Mouse (Mus musculus): ENCODE measurements around the gene Catsperd. TPM values are rescaled to one million over a fixed set of nuclear protein-coding genes. Genes with fewer than 3 reads are reported as not detected.
"Not testable (repeated sequence)": the region's sequence is repeated elsewhere in the genome, so short reads cannot be mapped to it uniquely, and the experiment has no call there.

Catsperd gene
- polyA plus RNA-seq, 1 experiment, result not detected

DNA sequence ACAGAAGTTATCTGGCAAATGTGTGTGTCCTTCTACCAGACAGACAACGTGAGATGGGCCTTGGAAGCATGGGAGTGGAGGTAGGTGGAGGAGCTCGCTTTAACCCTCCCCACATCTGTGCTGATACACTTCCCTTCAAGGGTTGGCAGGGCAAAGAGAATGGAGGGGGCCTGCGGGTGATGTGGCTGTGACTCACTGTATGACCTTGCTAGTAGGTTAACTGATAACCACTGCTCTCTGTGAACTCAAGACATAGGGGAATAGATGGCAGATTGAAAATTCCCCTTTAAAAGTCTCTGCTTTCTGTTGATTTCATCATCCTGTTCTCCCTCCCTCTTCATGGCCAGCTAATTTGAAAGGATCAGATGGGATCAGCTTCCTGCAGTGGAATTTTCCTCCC lies 2.4 kb upstream of the Catsperd start:
- Histone ChIP-seq H3K4me3 (ENCODE audit: insufficient read depth, low read length) (peak overlapping the region; percentile 97; the same call in 1 of the 2 replicates), H3K27ac (ENCODE audit: insufficient read depth, low read depth, low read length) (no peak overlapping the region)
- TF ChIP-seq POLR2A (IDR thresholded peaks at IDR 0.05; ENCODE audit: borderline replicate concordance, low read depth, low read length) (no peak), CTCF (IDR thresholded peaks at IDR 0.05; ENCODE audit: low read depth, low read length) (no peak)

DNA sequence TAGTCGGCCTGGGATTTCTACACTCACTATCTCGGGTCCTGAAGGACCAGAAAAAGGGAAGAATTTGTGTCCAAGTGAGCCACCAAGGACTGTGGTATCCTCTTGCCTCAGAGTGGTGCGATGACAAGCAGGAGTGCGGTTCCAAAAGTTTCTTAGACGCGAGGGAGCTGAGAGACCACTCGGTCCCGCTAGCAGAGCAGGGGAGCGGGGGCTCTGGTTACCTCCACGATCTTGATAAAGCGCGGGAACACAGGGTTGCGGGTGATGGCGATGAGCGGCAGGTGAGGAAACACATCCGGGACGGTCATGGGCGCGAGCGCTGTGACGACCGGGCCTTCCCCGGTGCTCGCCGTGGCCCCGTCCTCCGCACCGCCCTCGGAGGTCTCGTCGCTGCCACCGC lies 1.7 kb upstream of the Catsperd start:
- Histone ChIP-seq H3K4me1 (ENCODE audit: control insufficient read depth, insufficient read depth, low read length) (peaks cover 14% of the 10 kb centered on the region), H3K27ac (ENCODE audit: insufficient read depth, low read depth, low read length) (peak overlapping the region; percentile 35; the same call in 1 of the 2 replicates), H3K4me3 (ENCODE audit: insufficient read depth, low read length) (peak overlapping the region; percentile 97)
- no peak for TF ChIP-seq POLR2A (IDR thresholded peaks at IDR 0.05; ENCODE audit: borderline replicate concordance, low read depth, low read length)
- no peak for TF ChIP-seq CTCF (IDR thresholded peaks at IDR 0.05; ENCODE audit: low read depth, low read length)

More for the DNA sequence above, 2.4 kb upstream of the Catsperd start:
- peaks cover 14% of the 10 kb centered on the region for H3K4me1 ChIP-seq (ENCODE audit: control insufficient read depth, insufficient read depth, low read length)

DNA sequence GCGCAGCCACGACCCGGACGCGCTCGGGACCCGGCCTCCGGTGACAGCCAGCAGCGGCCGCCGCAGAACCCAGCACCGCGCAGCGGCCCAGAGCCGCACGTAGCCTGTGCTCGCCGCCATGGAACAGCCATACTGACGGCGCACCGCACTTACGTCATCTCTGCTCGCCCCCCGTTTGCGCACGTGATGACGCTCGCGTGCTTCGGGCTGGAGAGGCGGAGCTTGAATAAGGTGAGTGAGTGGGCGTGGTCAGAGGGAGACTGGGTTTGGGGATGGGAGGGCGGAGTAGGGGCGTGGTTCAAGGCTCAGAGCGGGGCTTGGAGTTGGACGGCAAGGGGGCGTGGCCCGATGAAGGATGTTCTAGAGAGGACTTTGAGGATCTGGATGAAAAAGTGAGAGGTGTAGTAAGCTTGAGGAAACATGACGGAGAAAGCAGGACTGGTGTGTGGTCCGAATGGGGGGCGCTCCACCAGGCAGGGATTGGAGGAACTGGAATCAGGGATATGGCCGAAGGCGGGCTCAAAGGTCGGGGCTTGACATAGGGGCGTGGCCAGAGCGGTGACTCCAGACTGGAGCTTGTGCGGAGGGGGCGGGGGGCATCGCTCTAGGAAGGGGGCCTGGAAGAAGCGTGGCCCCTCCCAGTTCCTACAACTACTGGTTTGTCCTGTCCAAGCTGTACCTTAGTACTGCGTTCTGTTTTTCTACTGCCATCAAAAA lies 1.0 kb upstream of the Catsperd start, which contains the start of gene Lonp1:
TSS of gene Lonp1 (minus strand) at position 134 of the 717 bp plus-strand sequence.
- H3K27ac ChIP-seq (ENCODE audit: insufficient read depth, low read depth, low read length), result peak within 1 kb of the TSS; percentile 35
- no peak for TF ChIP-seq POLR2A (IDR thresholded peaks at IDR 0.05; ENCODE audit: borderline replicate concordance, low read depth, low read length)
- TF ChIP-seq CTCF (IDR thresholded peaks at IDR 0.05; ENCODE audit: low read depth, low read length), result no peak
- H3K4me3 ChIP-seq (ENCODE audit: insufficient read depth, low read length), result peak within 1 kb of the TSS; percentile 97
- peaks cover 14% of the 10 kb centered on the region for H3K4me1 ChIP-seq (ENCODE audit: control insufficient read depth, insufficient read depth, low read length)

DNA sequence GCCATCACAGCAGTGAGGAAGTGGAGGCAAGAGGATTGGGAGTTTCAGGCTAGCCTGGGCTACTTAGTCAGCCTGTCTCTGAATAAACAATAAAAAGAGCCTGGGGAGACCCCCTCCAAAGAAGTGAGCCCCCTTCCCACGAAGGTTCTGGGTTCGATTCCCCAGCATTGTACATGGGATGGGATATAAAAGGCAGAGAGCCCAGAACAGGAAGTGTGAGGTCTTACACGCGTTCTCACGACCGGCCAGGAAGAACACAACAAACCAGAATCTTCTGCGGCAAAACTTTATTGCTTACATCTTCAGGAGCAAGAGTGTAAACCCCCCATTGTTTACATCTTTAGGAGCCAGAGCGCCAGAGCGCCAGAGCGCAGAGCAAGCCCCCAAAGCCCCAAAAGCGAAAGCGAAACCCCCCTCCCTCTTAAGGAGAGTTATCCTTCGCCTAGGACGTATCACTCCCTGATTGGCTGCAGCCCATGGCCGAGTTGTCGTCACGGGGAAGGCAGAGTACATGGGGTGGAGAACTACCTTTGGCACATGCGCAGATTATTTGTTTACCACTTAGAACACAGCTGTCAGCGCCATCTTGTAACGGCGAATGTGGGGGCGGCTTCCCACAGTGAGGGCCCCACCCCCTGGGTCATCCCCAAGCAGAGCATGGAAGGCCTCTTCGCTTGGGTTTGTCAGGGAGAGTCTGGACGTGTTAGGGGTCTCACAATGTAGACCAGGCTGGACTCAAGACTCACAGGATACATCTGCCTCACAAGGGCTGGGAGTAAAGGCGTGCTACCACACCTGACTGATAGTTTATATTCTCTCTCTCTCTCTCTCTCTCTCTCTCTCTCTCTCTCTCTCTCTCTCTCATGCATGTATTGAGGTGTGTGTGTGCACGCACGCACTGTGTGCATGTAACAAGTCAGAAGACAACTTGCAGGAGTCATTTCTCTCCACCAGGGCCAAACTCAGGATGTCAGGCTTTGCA lies 2.1 kb downstream of the Catsperd start:
- H3K27ac ChIP-seq (ENCODE audit: insufficient read depth, low read depth, low read length); H3K4me1 ChIP-seq (ENCODE audit: control insufficient read depth, insufficient read depth, low read length); H3K4me3 ChIP-seq (ENCODE audit: insufficient read depth, low read length): not testable (repeated sequence)

DNA sequence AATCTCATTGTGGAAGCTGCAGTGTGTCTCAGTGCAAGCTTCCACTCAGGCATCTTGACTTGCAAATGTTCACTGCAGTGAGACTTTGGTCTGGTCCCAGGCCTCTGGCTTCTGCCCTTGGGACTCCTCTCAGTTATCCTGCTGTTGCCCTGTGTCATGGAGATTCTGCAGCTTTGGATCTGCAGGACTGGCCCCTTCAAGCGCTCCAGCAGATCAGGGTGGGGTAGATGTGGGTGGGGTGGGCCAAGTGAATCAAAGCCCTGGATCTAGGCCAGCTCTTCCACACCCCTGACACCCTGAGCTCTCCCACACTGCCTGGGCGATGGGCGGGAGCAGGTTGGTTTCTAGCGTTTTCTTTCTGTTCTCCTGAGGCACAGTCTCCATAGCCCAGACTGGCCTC lies 3.9 kb downstream of the Catsperd start:
- Histone ChIP-seq H3K4me1 (ENCODE audit: control insufficient read depth, insufficient read depth, low read length) (peaks cover 3% of the 10 kb centered on the region; the same call in 1 of the 2 replicates), H3K4me3 (ENCODE audit: insufficient read depth, low read length) (no peak overlapping the region), H3K27ac (ENCODE audit: insufficient read depth, low read depth, low read length) (no peak overlapping the region)
- no peak for TF ChIP-seq POLR2A (IDR thresholded peaks at IDR 0.05; ENCODE audit: borderline replicate concordance, low read depth, low read length)
- no peak for TF ChIP-seq CTCF (IDR thresholded peaks at IDR 0.05; ENCODE audit: low read depth, low read length)

DNA sequence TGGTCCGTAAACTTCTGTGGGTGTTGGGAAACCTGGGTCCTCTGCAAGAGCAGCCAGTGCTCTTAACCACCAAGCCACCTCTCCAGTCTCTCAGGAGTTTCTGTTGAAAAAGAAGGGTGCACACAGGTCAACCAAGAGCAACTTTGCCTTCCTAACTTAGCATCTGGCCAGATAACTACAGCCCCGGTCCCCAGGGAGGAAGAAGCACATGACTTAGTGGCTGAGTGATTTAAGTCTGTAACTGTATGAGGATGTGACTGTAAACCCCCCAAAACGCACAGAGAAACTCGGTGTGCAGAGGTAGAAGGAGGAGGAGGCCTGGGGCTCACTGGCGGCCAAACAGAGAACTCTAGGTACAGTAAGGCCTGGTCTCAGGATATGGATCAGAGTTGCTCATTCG lies 6.1 kb downstream of the Catsperd start:
- TF ChIP-seq CTCF (IDR thresholded peaks at IDR 0.05; ENCODE audit: low read depth, low read length) (no peak), POLR2A (IDR thresholded peaks at IDR 0.05; ENCODE audit: borderline replicate concordance, low read depth, low read length) (no peak)
- Histone ChIP-seq H3K4me3 (ENCODE audit: insufficient read depth, low read length) (no peak overlapping the region), H3K4me1 (ENCODE audit: control insufficient read depth, insufficient read depth, low read length) (no peaks in the 10 kb centered on the region), H3K27ac (ENCODE audit: insufficient read depth, low read depth, low read length) (no peak overlapping the region)

DNA sequence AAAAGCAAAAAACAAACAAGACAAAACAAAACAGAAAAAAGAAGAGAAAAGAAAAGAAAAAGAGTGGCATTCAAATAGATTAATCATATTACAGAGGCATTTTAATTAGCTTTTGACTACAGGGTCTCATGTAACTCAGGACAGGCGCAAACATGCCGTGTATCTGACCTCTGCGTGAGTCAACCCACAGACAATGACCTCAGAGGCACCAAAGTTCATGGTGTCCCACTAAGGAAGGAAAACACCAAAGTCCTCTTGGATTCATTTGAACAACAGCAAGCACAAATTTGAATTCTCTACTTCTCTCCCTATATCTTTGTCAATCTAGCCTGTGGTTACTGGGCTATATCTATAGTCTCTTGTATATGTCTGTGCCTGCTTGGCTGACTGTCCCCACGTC lies 15.3 kb downstream of the Catsperd start:
- no peak for TF ChIP-seq CTCF (IDR thresholded peaks at IDR 0.05; ENCODE audit: low read depth, low read length)
- TF ChIP-seq POLR2A (IDR thresholded peaks at IDR 0.05; ENCODE audit: borderline replicate concordance, low read depth, low read length), result no peak
- no peak overlapping the region for H3K4me3 ChIP-seq (ENCODE audit: insufficient read depth, low read length)
- no peak overlapping the region for H3K27ac ChIP-seq (ENCODE audit: insufficient read depth, low read depth, low read length)
- H3K4me1 ChIP-seq (ENCODE audit: control insufficient read depth, insufficient read depth, low read length), result no peaks in the 10 kb centered on the region

DNA sequence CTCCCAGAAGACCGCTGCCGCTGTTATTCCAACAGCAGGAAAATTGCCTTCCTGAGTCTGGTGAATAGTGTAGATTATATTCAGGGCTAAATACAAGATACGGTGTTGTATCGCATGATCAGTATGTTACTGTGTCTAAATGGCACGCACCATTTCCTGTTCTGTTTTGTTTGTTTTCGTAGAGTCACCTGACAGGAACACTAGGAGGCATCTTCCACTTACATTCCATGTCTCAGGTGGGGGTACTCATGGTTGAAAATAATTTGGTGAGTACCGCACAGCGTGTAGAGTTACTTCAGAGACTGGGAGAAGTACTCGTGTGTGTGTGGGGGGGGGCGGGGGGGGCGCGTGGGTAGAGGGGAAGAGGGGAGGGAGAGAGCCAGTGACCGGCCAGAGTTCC lies 19.6 kb downstream of the Catsperd start:
- H3K4me3 ChIP-seq (ENCODE audit: insufficient read depth, low read length), result no peak overlapping the region
- no peak overlapping the region for H3K27ac ChIP-seq (ENCODE audit: insufficient read depth, low read depth, low read length)
- H3K4me1 ChIP-seq (ENCODE audit: control insufficient read depth, insufficient read depth, low read length), result no peaks in the 10 kb centered on the region
- TF ChIP-seq POLR2A (IDR thresholded peaks at IDR 0.05; ENCODE audit: borderline replicate concordance, low read depth, low read length) (no peak), CTCF (IDR thresholded peaks at IDR 0.05; ENCODE audit: low read depth, low read length) (no peak)

DNA sequence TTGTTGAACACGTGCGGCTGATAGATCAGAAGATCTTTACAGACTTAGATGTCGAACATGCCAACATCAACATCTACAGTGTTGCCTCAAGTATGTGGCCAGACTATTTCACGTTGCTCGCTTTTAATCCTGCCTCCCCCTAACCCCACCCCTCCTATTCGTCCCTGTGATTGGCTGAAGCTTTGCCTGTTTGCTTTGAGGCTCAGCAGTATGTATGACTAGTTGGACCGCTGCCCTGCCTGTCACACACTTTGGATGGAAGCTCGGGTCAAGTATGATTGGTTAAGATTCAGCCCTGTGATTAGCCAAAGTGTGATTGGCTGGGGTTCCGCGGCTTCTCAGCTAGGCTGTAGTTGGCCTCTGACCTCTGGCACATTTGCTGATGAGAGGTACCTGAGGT lies 23.9 kb downstream of the Catsperd start:
- no peak overlapping the region for H3K4me3 ChIP-seq (ENCODE audit: insufficient read depth, low read length)
- TF ChIP-seq CTCF (IDR thresholded peaks at IDR 0.05; ENCODE audit: low read depth, low read length), result no peak
- TF ChIP-seq POLR2A (IDR thresholded peaks at IDR 0.05; ENCODE audit: borderline replicate concordance, low read depth, low read length), result no peak
- no peaks in the 10 kb centered on the region for H3K4me1 ChIP-seq (ENCODE audit: control insufficient read depth, insufficient read depth, low read length)
- no peak overlapping the region for H3K27ac ChIP-seq (ENCODE audit: insufficient read depth, low read depth, low read length)

DNA sequence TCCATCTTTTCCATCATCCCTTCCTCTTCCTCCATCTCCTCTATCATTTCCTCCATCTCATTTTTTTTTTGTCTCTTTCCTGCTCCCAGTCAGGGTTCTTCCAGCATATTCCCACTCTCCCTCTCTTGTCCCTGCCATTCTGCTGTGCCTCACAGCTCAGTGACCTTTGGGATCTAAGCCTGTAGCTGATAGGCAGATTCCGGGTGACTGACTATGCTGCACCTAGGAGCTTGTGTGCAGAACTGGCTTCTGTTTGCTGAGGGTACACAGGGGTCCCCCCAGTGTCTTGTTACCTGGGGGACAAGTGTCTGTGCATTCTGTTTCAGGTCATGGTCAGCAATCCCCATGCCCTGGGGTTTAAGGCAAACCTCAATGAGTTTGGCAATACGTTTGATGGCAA lies 26.8 kb downstream of the Catsperd start:
- H3K4me1 ChIP-seq (ENCODE audit: control insufficient read depth, insufficient read depth, low read length), result no peaks in the 10 kb centered on the region
- no peak for TF ChIP-seq CTCF (IDR thresholded peaks at IDR 0.05; ENCODE audit: low read depth, low read length)
- no peak for TF ChIP-seq POLR2A (IDR thresholded peaks at IDR 0.05; ENCODE audit: borderline replicate concordance, low read depth, low read length)
- H3K27ac ChIP-seq (ENCODE audit: insufficient read depth, low read depth, low read length), result no peak overlapping the region
- H3K4me3 ChIP-seq (ENCODE audit: insufficient read depth, low read length), result no peak overlapping the region
